Mouse (Mus musculus) C2C12 (cell line): ENCODE measurements around the gene Tspan5.

Experiments used
- CEBPB ChIP-seq: IDR thresholded peaks from one replicate; pipeline ENCODE4 v1.6.1; 2011; ENCODE audit warnings: low read depth, mild to moderate bottlenecking, control low read depth, moderate library complexity
- CTCF ChIP-seq: IDR thresholded peaks from one replicate; pipeline ENCODE4 v1.5.1; 2011; ENCODE audit not compliant: control insufficient read depth, insufficient read depth, insufficient read length
- FOSL1 ChIP-seq: IDR thresholded peaks from one replicate; pipeline ENCODE4 v1.8.0; 2011; ENCODE audit warnings: mild to moderate bottlenecking, low read length; ENCODE audit not compliant: poor library complexity, insufficient read depth, severe bottlenecking
- MAX ChIP-seq: IDR thresholded peaks from one replicate; pipeline ENCODE4 v1.6.1; 2011; ENCODE audit warnings: mild to moderate bottlenecking, control low read depth
- MYOD1 ChIP-seq: IDR thresholded peaks from one replicate; pipeline ENCODE4 v1.6.1; 2011; ENCODE audit warnings: low read depth; ENCODE audit not compliant: control insufficient read depth, insufficient read length
- MYOG ChIP-seq: IDR thresholded peaks from one replicate; pipeline ENCODE4 v1.6.1; 2011; ENCODE audit not compliant: control insufficient read depth, insufficient read length; ENCODE audit errors: extremely low read depth
- USF1 ChIP-seq: IDR thresholded peaks from one replicate; pipeline ENCODE4 v1.6.1; 2011; ENCODE audit warnings: low read depth, mild to moderate bottlenecking, control low read depth, moderate library complexity

- TF ChIP-seq CTCF, result no peak
- no peak for TF ChIP-seq MAX
- TF ChIP-seq MYOG, result no peak
- no peak for TF ChIP-seq FOSL1
- no peak for TF ChIP-seq USF1
- no peak for TF ChIP-seq CEBPB
- no peak for TF ChIP-seq MYOD1
Measured at GRCm38 (mm10) chr3:138839656-138840055, 97.7 kb downstream of the Tspan5 start.
